Mouse (Mus musculus): ENCODE measurements around the gene Ccdc183. TPM values are rescaled to one million over a fixed set of nuclear protein-coding genes. Genes with fewer than 3 reads are reported as not detected.

Gene Ccdc183
- polyA plus RNA-seq, 1 experiment from 2014 or later = 0.32 TPM

DNA sequence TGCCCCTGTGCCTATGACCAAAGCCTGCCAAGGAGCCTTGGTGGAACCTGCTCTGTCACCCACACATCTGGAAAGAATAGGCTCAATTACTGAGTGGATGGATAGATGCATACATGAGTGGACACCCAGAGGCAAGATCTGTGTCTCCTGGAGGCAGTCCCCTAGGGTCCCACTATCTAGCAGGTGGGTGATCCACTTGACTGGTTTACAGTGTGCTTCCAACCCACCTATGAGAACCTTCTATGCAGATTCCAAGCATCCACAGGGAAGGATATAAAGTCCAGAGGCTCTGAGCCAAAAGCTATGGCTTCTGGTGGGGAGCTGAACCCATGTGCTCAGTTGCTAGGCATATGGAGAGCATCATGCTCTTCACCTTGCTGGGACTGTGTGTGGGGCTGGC is 40.2 kb upstream of the Ccdc183 start, which contains the start of gene Lcn5:
TSS of gene Lcn5 (plus strand) at position 301 of the 400 bp plus-strand sequence.
- Histone ChIP-seq H3K9ac (ENCODE audit: low read depth, low read length) (no peak within 1 kb of the TSS), H3K4me3 (replicated peaks; ENCODE audit: low read depth, low read length) (no peak within 1 kb of the TSS)

DNA sequence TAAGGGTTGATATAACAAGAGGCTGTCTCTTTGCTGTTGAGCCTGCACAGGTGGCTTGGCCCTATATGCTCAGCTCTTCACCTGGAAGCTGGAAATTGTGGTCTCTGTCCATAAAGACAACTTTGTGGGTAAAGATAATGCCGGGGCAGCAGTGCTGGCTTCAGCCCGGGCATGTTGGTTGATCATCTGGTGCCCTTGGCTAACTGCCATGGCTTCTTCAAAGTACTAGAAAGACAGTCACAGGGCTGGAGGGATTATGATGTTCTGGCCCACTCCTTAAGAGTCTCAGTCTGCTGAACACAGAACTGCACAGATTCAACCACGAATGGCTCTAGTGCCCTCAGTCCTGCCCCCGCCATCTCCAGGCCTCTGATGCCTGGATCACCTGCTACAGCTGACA is 39.8 kb upstream of the Ccdc183 start:
- Histone ChIP-seq H3K4me2 (ENCODE audit: low read length) (no peak overlapping the region), H3K4me1 (replicated peaks; ENCODE audit: insufficient read depth, low read length) (no peaks in the 10 kb centered on the region), H3K4me3 (replicated peaks; ENCODE audit: low read depth, low read length) (no peak overlapping the region), H3K27me3 (ENCODE audit: insufficient read depth, low read length) (no peaks in the 10 kb centered on the region), H3K9ac (ENCODE audit: low read depth, low read length) (no peak overlapping the region), H3K27ac (no peak overlapping the region), H3K9me3 (replicated peaks; ENCODE audit: low read length) (no peaks in the 10 kb centered on the region), H3K36me3 (ENCODE audit: insufficient read depth, low read length) (no peaks in the 10 kb centered on the region)
- DNase-seq (ENCODE audit: low spot score) (no peak), ATAC-seq (replicated peaks; ENCODE audit: low FRiP score, low read depth) (no peak)
- WGBS = 72% methylated on average over 4 of the region's 4 CpGs
- TF ChIP-seq CTCF (IDR thresholded peaks at IDR 0.05; ENCODE audit: low read depth) = no peak

More for the DNA sequence above, 40.2 kb upstream of the Ccdc183 start, which contains the start of gene Lcn5:
- Histone ChIP-seq H3K27me3 (ENCODE audit: insufficient read depth, low read length) (no peaks in the 10 kb centered on the region), H3K27ac (no peak within 1 kb of the TSS), H3K36me3 (ENCODE audit: insufficient read depth, low read length) (no peaks in the 10 kb centered on the region), H3K9me3 (replicated peaks; ENCODE audit: low read length) (no peaks in the 10 kb centered on the region), H3K4me1 (replicated peaks; ENCODE audit: insufficient read depth, low read length) (no peaks in the 10 kb centered on the region), H3K4me2 (ENCODE audit: low read length) (no peak within 1 kb of the TSS)
- TF ChIP-seq CTCF (IDR thresholded peaks at IDR 0.05; ENCODE audit: low read depth) = no peak
- ATAC-seq (replicated peaks; ENCODE audit: low FRiP score, low read depth) = no peak
- no peak for DNase-seq (ENCODE audit: low spot score)

- TF ChIP-seq CTCF (IDR thresholded peaks at IDR 0.05; ENCODE audit: low read depth) = no peak
- Histone ChIP-seq H3K4me1 (replicated peaks; ENCODE audit: insufficient read depth, low read length) (no peaks in the 10 kb centered on the region), H3K27ac (no peak overlapping the region), H3K4me2 (ENCODE audit: low read length) (no peak overlapping the region), H3K27me3 (ENCODE audit: insufficient read depth, low read length) (no peaks in the 10 kb centered on the region), H3K9ac (ENCODE audit: low read depth, low read length) (no peak overlapping the region), H3K4me3 (replicated peaks; ENCODE audit: low read depth, low read length) (no peak overlapping the region), H3K36me3 (ENCODE audit: insufficient read depth, low read length) (no peaks in the 10 kb centered on the region), H3K9me3 (replicated peaks; ENCODE audit: low read length) (no peaks in the 10 kb centered on the region)
- DNase-seq (ENCODE audit: low spot score) = no peak
- WGBS = 87% methylated on average over 4 of the region's 4 CpGs
- ATAC-seq (replicated peaks; ENCODE audit: low FRiP score, low read depth) = no peak
Measured at GRCm38 (mm10) chr2:25656691-25657090, 39.2 kb upstream of the Ccdc183 start.

GRCm38 (mm10) chr2:25654502-25654901 is 37.0 kb upstream of the Ccdc183 start:
- WGBS = 39% methylated on average over 1 of the region's 1 CpGs
- Histone ChIP-seq H3K9me3 (replicated peaks; ENCODE audit: low read length) (no peaks in the 10 kb centered on the region), H3K4me1 (replicated peaks; ENCODE audit: insufficient read depth, low read length) (no peaks in the 10 kb centered on the region), H3K36me3 (ENCODE audit: insufficient read depth, low read length) (no peaks in the 10 kb centered on the region), H3K4me2 (ENCODE audit: low read length) (no peak overlapping the region), H3K4me3 (replicated peaks; ENCODE audit: low read depth, low read length) (no peak overlapping the region), H3K9ac (ENCODE audit: low read depth, low read length) (no peak overlapping the region), H3K27ac (no peak overlapping the region), H3K27me3 (ENCODE audit: insufficient read depth, low read length) (no peaks in the 10 kb centered on the region)
- ATAC-seq (replicated peaks; ENCODE audit: low FRiP score, low read depth) (no peak), DNase-seq (ENCODE audit: low spot score) (peak; percentile 15)
- no peak for TF ChIP-seq CTCF (IDR thresholded peaks at IDR 0.05; ENCODE audit: low read depth)

DNA sequence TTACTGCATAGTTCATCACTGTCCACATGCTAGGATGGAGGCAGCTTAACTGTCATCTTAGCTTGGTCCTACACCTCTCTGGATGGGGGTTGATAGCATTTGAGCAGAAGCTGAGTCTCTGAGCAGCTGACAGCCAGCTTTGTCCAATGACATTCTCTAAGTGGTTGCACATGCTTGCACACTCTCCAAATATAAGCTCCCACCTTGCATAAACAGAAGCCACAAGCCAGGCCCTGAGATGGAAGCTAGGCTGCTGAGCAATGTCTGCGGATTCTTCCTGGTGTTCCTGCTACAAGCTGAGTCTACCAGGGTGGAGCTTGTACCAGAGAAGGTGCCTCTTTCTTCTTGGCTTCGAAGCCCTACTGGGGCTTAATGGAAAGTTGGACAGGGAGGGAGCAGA is 35.4 kb upstream of the Ccdc183 start, which contains the start of gene Lcn8:
TSS of gene Lcn8 (plus strand) at position 219 of the 400 bp plus-strand sequence.
- H3K36me3 ChIP-seq (ENCODE audit: insufficient read depth, low read length) = no peaks in the 10 kb centered on the region
- H3K4me3 ChIP-seq (replicated peaks; ENCODE audit: low read depth, low read length) = no peak within 1 kb of the TSS
- no peaks in the 10 kb centered on the region for H3K27me3 ChIP-seq (ENCODE audit: insufficient read depth, low read length)
- H3K4me1 ChIP-seq (replicated peaks; ENCODE audit: insufficient read depth, low read length) = no peaks in the 10 kb centered on the region
- H3K27ac ChIP-seq = no peak within 1 kb of the TSS
- H3K9ac ChIP-seq (ENCODE audit: low read depth, low read length) = 0 out of 2 replicates have a peak within 1 kb of the TSS, but pooled peaks have one; percentile 13
- DNase-seq (ENCODE audit: low spot score) (no peak), ATAC-seq (replicated peaks; ENCODE audit: low FRiP score, low read depth) (no peak)
- no peaks in the 10 kb centered on the region for H3K9me3 ChIP-seq (replicated peaks; ENCODE audit: low read length)
- 86% methylated on average over 2 of the region's 2 CpGs for WGBS
- TF ChIP-seq CTCF (IDR thresholded peaks at IDR 0.05; ENCODE audit: low read depth) = no peak
- no peak within 1 kb of the TSS for H3K4me2 ChIP-seq (ENCODE audit: low read length)

DNA sequence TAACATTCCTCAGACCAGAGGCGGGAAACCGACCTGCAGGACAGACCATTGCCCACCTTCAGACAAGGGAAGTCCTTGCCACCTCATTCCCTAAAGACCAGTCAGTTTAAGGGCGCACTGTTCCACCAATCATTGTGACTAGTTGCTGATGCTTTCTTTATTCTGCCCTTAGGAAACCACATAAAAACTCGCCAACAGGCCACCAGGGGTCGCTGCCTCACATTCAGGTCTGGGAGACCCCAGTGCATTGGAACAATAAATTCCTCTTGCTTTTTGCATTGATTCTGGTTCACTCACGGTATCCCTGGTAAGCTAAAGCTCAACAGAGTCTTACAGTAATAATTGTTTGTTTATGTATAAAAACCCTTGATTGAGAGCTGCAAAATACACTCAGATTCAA is 22.4 kb upstream of the Ccdc183 start:
- no peaks in the 10 kb centered on the region for H3K36me3 ChIP-seq (ENCODE audit: insufficient read depth, low read length)
- no peaks in the 10 kb centered on the region for H3K9me3 ChIP-seq (replicated peaks; ENCODE audit: low read length)
- no peaks in the 10 kb centered on the region for H3K27me3 ChIP-seq (ENCODE audit: insufficient read depth, low read length)
- no peak overlapping the region for H3K4me2 ChIP-seq (ENCODE audit: low read length)
- H3K9ac ChIP-seq (ENCODE audit: low read depth, low read length) = no peak overlapping the region
- peak; percentile 49 for DNase-seq (ENCODE audit: low spot score)
- no peak overlapping the region for H3K27ac ChIP-seq
- TF ChIP-seq CTCF (IDR thresholded peaks at IDR 0.05; ENCODE audit: low read depth) = peak; percentile 76
- ATAC-seq (replicated peaks; ENCODE audit: low FRiP score, low read depth) = no peak
- no peak overlapping the region for H3K4me3 ChIP-seq (replicated peaks; ENCODE audit: low read depth, low read length)
- WGBS = 20% methylated on average over 6 of the region's 6 CpGs
- H3K4me1 ChIP-seq (replicated peaks; ENCODE audit: insufficient read depth, low read length) = no peaks in the 10 kb centered on the region

DNA sequence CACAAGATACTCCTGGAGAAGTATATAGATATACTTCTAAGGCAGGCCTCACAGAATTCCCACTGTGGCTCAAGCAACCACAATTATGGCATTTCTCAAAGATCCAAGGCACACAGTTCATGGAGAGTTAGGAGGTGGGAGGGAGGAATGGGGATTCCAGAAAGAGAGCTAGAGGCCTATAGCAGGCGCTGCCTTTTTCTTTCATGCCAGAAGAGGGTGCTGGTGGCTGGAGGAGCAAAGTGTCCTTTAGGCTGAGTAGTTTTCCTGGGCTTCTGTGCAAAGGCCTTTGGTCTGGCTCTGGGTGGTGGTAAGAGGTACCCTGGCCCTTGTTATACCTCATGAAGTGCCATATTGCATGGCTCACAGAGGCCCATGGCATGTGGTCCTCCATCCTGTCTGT is 16.6 kb upstream of the Ccdc183 start:
- Histone ChIP-seq H3K4me1 (replicated peaks; ENCODE audit: insufficient read depth, low read length) (no peaks in the 10 kb centered on the region), H3K4me2 (ENCODE audit: low read length) (no peak overlapping the region), H3K9me3 (replicated peaks; ENCODE audit: low read length) (no peaks in the 10 kb centered on the region), H3K9ac (ENCODE audit: low read depth, low read length) (no peak overlapping the region), H3K27ac (no peak overlapping the region), H3K4me3 (replicated peaks; ENCODE audit: low read depth, low read length) (no peak overlapping the region), H3K36me3 (ENCODE audit: insufficient read depth, low read length) (no peaks in the 10 kb centered on the region), H3K27me3 (ENCODE audit: insufficient read depth, low read length) (no peaks in the 10 kb centered on the region)
- peak; percentile 42 for TF ChIP-seq CTCF (IDR thresholded peaks at IDR 0.05; ENCODE audit: low read depth)
- 77% methylated on average over 1 of the region's 1 CpGs for WGBS
- no peak for ATAC-seq (replicated peaks; ENCODE audit: low FRiP score, low read depth)
- DNase-seq (ENCODE audit: low spot score) = peak; percentile 21

Measured in kidney, postnatal 0 days (tissue).